Mouse (Mus musculus) cortical plate, adult 2 months (tissue): Measurements from ENCODE around the gene Fars2. TPM values are rescaled to one million over a fixed set of nuclear protein-coding genes. Genes with fewer than 3 reads are reported as not detected.
A peak's percentile ranks its signal among the peaks of the same experiment; 100 is the strongest.

ENCODE experiments used
- H3K27ac ChIP-seq: fragments of 200-500 bp; 2 replicates; pipeline ENCODE4 v1.5.1; 2012; ENCODE audit warnings: low read length, control low read depth, inconsistent platforms; ENCODE audit not compliant: insufficient read depth
- H3K4me1 ChIP-seq: fragments of 200-500 bp; 2 replicates; pipeline ENCODE4 v1.6.1; 2011; ENCODE audit warnings: low read length; ENCODE audit not compliant: control insufficient read depth, insufficient read depth
- H3K4me3 ChIP-seq: fragments of 200-500 bp; 2 replicates; pipeline ENCODE4 v1.5.1; 2011; ENCODE audit warnings: mild to moderate bottlenecking, low read length, control low read depth; ENCODE audit not compliant: insufficient read depth
- CTCF ChIP-seq: fragments of 200-500 bp; IDR thresholded peaks from 2 replicates; pipeline ENCODE4 v1.5.1; 2011; ENCODE audit warnings: mild to moderate bottlenecking, control low read depth, low read length; ENCODE audit not compliant: insufficient read depth; ENCODE audit errors: extremely low read depth
- POLR2A ChIP-seq: fragments of 200-500 bp; IDR thresholded peaks from 2 replicates; pipeline ENCODE4 v1.6.1; 2011; ENCODE audit warnings: mild to moderate bottlenecking, low read length, control low read depth; ENCODE audit not compliant: insufficient read depth; ENCODE audit errors: extremely low read depth
- polyA plus RNA-seq: library from polyadenylated mRNA; depleted of rRNA; stranded (reverse); fragments of >200 nt; gene quantifications from 2 replicates; pipeline ENCODE4 v1.2.3, GENCODE M21; 2012

The Fars2 gene
- polyA plus RNA-seq, 1 experiment: 33.1 TPM

- no peak for TF ChIP-seq POLR2A
- no peak for TF ChIP-seq CTCF
- no peak overlapping the region for H3K27ac ChIP-seq
- H3K4me1 ChIP-seq: no peaks in the 10 kb centered on the region
- H3K4me3 ChIP-seq: no peak overlapping the region
Measured at GRCm38 (mm10) chr13:36105591-36105990, 11.6 kb upstream of the Fars2 start.

GRCm38 (mm10) chr13:36108528-36108927 lies 8.7 kb upstream of the Fars2 start:
- H3K27ac ChIP-seq: no peak overlapping the region
- H3K4me3 ChIP-seq: no peak overlapping the region
- no peak for TF ChIP-seq CTCF
- TF ChIP-seq POLR2A: no peak
- peaks cover 2% of the 10 kb centered on the region; the same call in 1 of the 2 replicates for H3K4me1 ChIP-seq

- TF ChIP-seq POLR2A (no peak), CTCF (no peak)
Measured at GRCm38 (mm10) chr13:36111331-36111730, 5.9 kb upstream of the Fars2 start.

GRCm38 (mm10) chr13:36113181-36113580 lies 4.0 kb upstream of the Fars2 start:
- TF ChIP-seq POLR2A: no peak
- TF ChIP-seq CTCF: no peak
- H3K4me1 ChIP-seq: peaks cover 5% of the 10 kb centered on the region
- no peak overlapping the region for H3K4me3 ChIP-seq
- no peak overlapping the region for H3K27ac ChIP-seq

More at GRCm38 (mm10) chr13:36111331-36111730, 5.9 kb upstream of the Fars2 start:
- H3K4me1 ChIP-seq: peaks cover 5% of the 10 kb centered on the region
- no peak overlapping the region for H3K4me3 ChIP-seq
- H3K27ac ChIP-seq: no peak overlapping the region

- H3K4me1 ChIP-seq: peaks cover 3% of the 10 kb centered on the region
- no peak overlapping the region for H3K27ac ChIP-seq
- no peak for TF ChIP-seq CTCF
- H3K4me3 ChIP-seq: peak overlapping the region; percentile 71
Measured at GRCm38 (mm10) chr13:36116520-36117142, 581 bp upstream of the Fars2 start.

GRCm38 (mm10) chr13:36119684-36120083 lies 2.5 kb downstream of the Fars2 start:
- no peak overlapping the region for H3K4me3 ChIP-seq
- H3K27ac ChIP-seq: no peak overlapping the region
- TF ChIP-seq CTCF (no peak), POLR2A (no peak)
- peaks cover 3% of the 10 kb centered on the region for H3K4me1 ChIP-seq

- no peak overlapping the region for H3K27ac ChIP-seq
- peaks cover 3% of the 10 kb centered on the region for H3K4me1 ChIP-seq
- no peak for TF ChIP-seq CTCF
- TF ChIP-seq POLR2A: no peak
- H3K4me3 ChIP-seq: no peak overlapping the region
Measured at GRCm38 (mm10) chr13:36120606-36121005, 3.4 kb downstream of the Fars2 start.

GRCm38 (mm10) chr13:36129360-36130054 lies 12.3 kb downstream of the Fars2 start:
- Histone ChIP-seq H3K4me3 (no peak overlapping the region), H3K27ac (0 out of 2 replicates have a peak overlapping the region, but pooled peaks have one; percentile 3), H3K4me1 (peaks cover 3% of the 10 kb centered on the region)
- TF ChIP-seq POLR2A (no peak), CTCF (no peak)

- Histone ChIP-seq H3K4me1 (peaks cover 3% of the 10 kb centered on the region), H3K4me3 (no peak overlapping the region), H3K27ac (no peak overlapping the region)
- TF ChIP-seq CTCF (no peak), POLR2A (no peak)
Measured at GRCm38 (mm10) chr13:36131401-36131800, 14.2 kb downstream of the Fars2 start.

- Histone ChIP-seq H3K27ac (no peak overlapping the region), H3K4me3 (no peak overlapping the region), H3K4me1 (peaks cover 3% of the 10 kb centered on the region)
- TF ChIP-seq POLR2A (no peak), CTCF (no peak)
Measured at GRCm38 (mm10) chr13:36131992-36132649, 14.9 kb downstream of the Fars2 start.
